In the genomic region with DNA sequence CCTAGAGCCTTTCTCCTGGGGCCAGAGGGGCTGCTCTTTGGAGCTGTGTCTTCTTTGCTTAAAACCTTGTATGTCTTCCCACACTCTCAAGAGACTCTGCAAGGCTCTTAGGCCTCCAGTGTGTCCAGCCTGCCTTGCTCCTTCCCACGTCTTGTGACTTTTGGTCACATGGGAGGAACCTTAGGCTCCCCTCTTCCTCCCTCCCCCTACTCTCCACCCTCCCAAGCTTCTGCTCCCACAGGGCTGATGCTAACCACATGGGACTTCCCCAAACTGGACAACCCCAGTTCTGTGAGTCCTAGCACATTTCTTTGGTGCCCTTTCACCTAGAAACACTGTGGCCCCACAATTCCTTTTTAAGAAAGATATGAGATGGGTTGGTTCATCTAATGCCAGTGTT, we compare ENCODE assay signal across 12 mouse cellular contexts. TPM values are rescaled to one million over a fixed set of nuclear protein-coding genes. Genes with fewer than 3 reads are reported as not detected.
DNase-seq lines count a peak whose midpoint lies in the region; ATAC-seq and TF ChIP-seq lines count a peak whose summit lies in the region.
"Had no signal": no experiment of that assay in that cellular context is flagged by ENCODE, and none has a peak within 500 bp of the region (broad histone marks: within the 10 kb centered on the region; RNA-seq: fewer than 3 reads in every experiment).

No protein-coding gene starts in this region.

- H3K4me2 ChIP-seq in liver, embryonic 11.5 days: no peak overlapping the region
- no peak overlapping the region for H3K4me2 ChIP-seq in lung, postnatal 0 days (replicated peaks; ENCODE audit: low read depth, low read length)
- no peak overlapping the region for H3K4me2 ChIP-seq in midbrain, embryonic 16.5 days (ENCODE audit: low read length)
- H3K4me2 ChIP-seq: heart, embryonic 13.5 days; midbrain, embryonic 13.5 days had no signal

- H3K4me1 ChIP-seq in liver, adult 2 months (ENCODE audit: control insufficient read depth, insufficient read depth, low read length): no peaks in the 10 kb centered on the region
- peaks cover 12% of the 10 kb centered on the region; the same call in 1 of the 2 replicates for H3K4me1 ChIP-seq in liver, embryonic 11.5 days (replicated peaks; ENCODE audit: control insufficient read depth, insufficient read depth, low read length)
- H3K4me1 ChIP-seq in lung, postnatal 0 days (ENCODE audit: insufficient read depth, low read depth, low read length): no peaks in the 10 kb centered on the region
- no peaks in the 10 kb centered on the region for H3K4me1 ChIP-seq in midbrain, embryonic 16.5 days (ENCODE audit: control insufficient read depth, insufficient read depth, low read length)
- H3K4me1 ChIP-seq: midbrain, embryonic 13.5 days had no signal

- H3K4me3 ChIP-seq in liver, adult 2 months (ENCODE audit: insufficient read depth, low read depth, low read length): no peak overlapping the region
- H3K4me3 ChIP-seq in liver, embryonic 11.5 days (ENCODE audit: low read depth, low read length): no peak overlapping the region
- H3K4me3 ChIP-seq in lung, postnatal 0 days (ENCODE audit: low read depth, low read length): no peak overlapping the region
- H3K4me3 ChIP-seq in midbrain, embryonic 16.5 days (ENCODE audit: low read depth, low read length): no peak overlapping the region
- H3K4me3 ChIP-seq: heart, embryonic 13.5 days; layer of hippocampus, adult 2 months; midbrain, embryonic 13.5 days had no signal

- no peak for ATAC-seq in liver, embryonic 11.5 days (replicated peaks; ENCODE audit: low FRiP score)
- ATAC-seq in lung, postnatal 0 days: peak; percentile 62
- ATAC-seq in neutrophil, adult 5-6 weeks (ENCODE audit: extremely low read depth, insufficient number of reproducible peaks, low FRiP score, poor library complexity, severe bottlenecking): peak; percentile 86
- ATAC-seq in midbrain, embryonic 16.5 days: no peak
- ATAC-seq: midbrain, embryonic 13.5 days had no signal

- WGBS in liver, adult 2 months: 67% methylated on average over 1 of the region's 1 CpGs
- WGBS in liver, embryonic 11.5 days: 58% methylated on average over 1 of the region's 1 CpGs
- WGBS in lung, postnatal 0 days: 15% methylated on average over 1 of the region's 1 CpGs
- 39% methylated on average over 1 of the region's 1 CpGs for whole genome bisulfite sequencing in midbrain, embryonic 16.5 days

- H3K9ac ChIP-seq in liver, adult 2 months (ENCODE audit: low read depth, low read length): no peak overlapping the region
- no peak overlapping the region for H3K9ac ChIP-seq in liver, embryonic 11.5 days (ENCODE audit: low read depth, low read length)
- no peak overlapping the region for H3K9ac ChIP-seq in lung, postnatal 0 days (replicated peaks; ENCODE audit: low read depth)
- H3K9ac ChIP-seq in midbrain, embryonic 16.5 days (ENCODE audit: low read depth, low read length): no peak overlapping the region
- H3K9ac ChIP-seq: heart, embryonic 13.5 days; midbrain, embryonic 13.5 days had no signal

- TF ChIP-seq EP300 in lung, postnatal 0 days (IDR thresholded peaks at IDR 0.05): no peak

- no peaks in the 10 kb centered on the region for H3K27me3 ChIP-seq in liver, adult 2 months (ENCODE audit: control insufficient read depth, insufficient read depth, low read length)
- H3K27me3 ChIP-seq in liver, embryonic 11.5 days (replicated peaks; ENCODE audit: control insufficient read depth, insufficient read depth, low read length): no peaks in the 10 kb centered on the region
- no peaks in the 10 kb centered on the region for H3K27me3 ChIP-seq in lung, postnatal 0 days (replicated peaks; ENCODE audit: insufficient read depth, low read length)
- no peaks in the 10 kb centered on the region for H3K27me3 ChIP-seq in midbrain, embryonic 16.5 days (ENCODE audit: control insufficient read depth, insufficient read depth, low read depth, low read length)
- H3K27me3 ChIP-seq: heart, embryonic 13.5 days; midbrain, embryonic 13.5 days had no signal

- TF ChIP-seq CTCF in liver, adult 2 months (IDR thresholded peaks at IDR 0.05; ENCODE audit: low read depth, low read length): no peak
- no peak for TF ChIP-seq CTCF in lung, postnatal 0 days (IDR thresholded peaks at IDR 0.05)

- TF ChIP-seq POLR2A in liver, adult 2 months (IDR thresholded peaks at IDR 0.05; ENCODE audit: extremely low read depth, insufficient read depth, low read length): no peak

- H3K9me3 ChIP-seq in liver, embryonic 11.5 days (ENCODE audit: control insufficient read depth, low read length): no peaks in the 10 kb centered on the region
- no peaks in the 10 kb centered on the region for H3K9me3 ChIP-seq in lung, postnatal 0 days (ENCODE audit: low read length)
- no peaks in the 10 kb centered on the region for H3K9me3 ChIP-seq in midbrain, embryonic 16.5 days (replicated peaks; ENCODE audit: control insufficient read depth, low read length, poor library complexity, severe bottlenecking)
- H3K9me3 ChIP-seq: heart, embryonic 13.5 days; midbrain, embryonic 13.5 days had no signal

- peak overlapping the region; percentile 42; the same call in 1 of the 2 replicates for H3K27ac ChIP-seq in liver, adult 2 months (replicated peaks; ENCODE audit: insufficient read depth, low read depth, low read length)
- H3K27ac ChIP-seq in liver, embryonic 11.5 days (ENCODE audit: low read depth, low read length): no peak overlapping the region
- no peak overlapping the region for H3K27ac ChIP-seq in lung, postnatal 0 days (ENCODE audit: low read length)
- H3K27ac ChIP-seq in midbrain, embryonic 16.5 days (ENCODE audit: low read length): no peak overlapping the region
- H3K27ac ChIP-seq: heart, embryonic 13.5 days; layer of hippocampus, adult 2 months; midbrain, embryonic 13.5 days had no signal

- no peaks in the 10 kb centered on the region for H3K36me3 ChIP-seq in liver, adult 2 months (ENCODE audit: control insufficient read depth, insufficient read depth, low read length)
- H3K36me3 ChIP-seq in liver, embryonic 11.5 days (ENCODE audit: control insufficient read depth, insufficient read depth, low read length): no peaks in the 10 kb centered on the region
- no peaks in the 10 kb centered on the region for H3K36me3 ChIP-seq in lung, postnatal 0 days (ENCODE audit: insufficient read depth, low read length)
- no peaks in the 10 kb centered on the region for H3K36me3 ChIP-seq in midbrain, embryonic 16.5 days (ENCODE audit: control insufficient read depth, insufficient read depth, low read length)
- H3K36me3 ChIP-seq: heart, embryonic 13.5 days; midbrain, embryonic 13.5 days had no signal

- H3K79me2 ChIP-seq in liver, adult 2 months (ENCODE audit: control insufficient read depth, insufficient read depth, low read length): no peaks in the 10 kb centered on the region

- peak; percentile 20 for DNase-seq in adrenal gland, adult 2 months
- DNase-seq in adrenal gland, postnatal 25 days: no peak
- DNase-seq in liver, adult 2 months (ENCODE audit: extremely low read depth, low read depth, low spot score): peak; percentile 53
- no peak for DNase-seq in liver, embryonic 11.5 days (ENCODE audit: low spot score)
- peak; percentile 39 for DNase-seq in lung, postnatal 0 days (ENCODE audit: low spot score)
- no peak for DNase-seq in cerebellum, postnatal 10 days

RNA-seq across cellular contexts. Expression of a gene that starts 8.2 kb away (rescaled TPM):
- 1 to 10 TPM; 1.5 TPM for total RNA-seq in adrenal gland, adult 2 months (2021)
- 0.80 and 0.81 TPM in 2 replicates for polyA plus RNA-seq in adrenal gland, adult 2 months (2012; rRNA removed)
- total RNA-seq in adrenal gland, postnatal 25 days (2021): 0.76 and 0.95 TPM in 2 replicates
- 3.0 and 3.6 TPM in 2 replicates for total RNA-seq in liver, adult 2 months (2014; rRNA removed)
- 0.65 and 1.2 TPM in 2 replicates for polyA plus RNA-seq in liver, adult 2 months (2012; rRNA removed)
- polyA plus RNA-seq in liver, embryonic 11.5 days (2014; fragmentation: Nextera tagmentation; extraction: Ambion mirVana): 4.1 and 5.4 TPM in 2 replicates
- polyA plus RNA-seq in lung, postnatal 0 days (2015; fragmentation: Nextera tagmentation; extraction: Ambion mirVana): 4.6 and 5.9 TPM in 2 replicates
- 100 and 105 TPM in 2 replicates for total RNA-seq in neutrophil, adult 5-6 weeks (2017)
- 1.2 and 1.3 TPM in 2 replicates for polyA plus RNA-seq in midbrain, embryonic 16.5 days (2015; fragmentation: Nextera tagmentation; extraction: Ambion mirVana)

RNA-seq across cellular contexts. Expression of a gene that starts 36.2 kb away (rescaled TPM):
- total RNA-seq in adrenal gland, adult 2 months (2021): 1 to 10 TPM in 1 of 2 experiments, under 1 TPM in 1; 0.86 to 1.1 TPM
- 0.42 and 0.46 TPM in 2 replicates for polyA plus RNA-seq in adrenal gland, adult 2 months (2012; rRNA removed)
- total RNA-seq in adrenal gland, postnatal 25 days (2021): 0.57 and 0.64 TPM in 2 replicates
- 1.0 and 1.2 TPM in 2 replicates for total RNA-seq in liver, adult 2 months (2014; rRNA removed)
- polyA plus RNA-seq in liver, adult 2 months (2012; rRNA removed): 0.35 and 0.46 TPM in 2 replicates
- 0.49 and 0.55 TPM in 2 replicates for polyA plus RNA-seq in liver, embryonic 11.5 days (2014; fragmentation: Nextera tagmentation; extraction: Ambion mirVana)
- polyA plus RNA-seq in lung, postnatal 0 days (2015; fragmentation: Nextera tagmentation; extraction: Ambion mirVana): 1.5 and 2.0 TPM in 2 replicates
- total RNA-seq in neutrophil, adult 5-6 weeks (2017): 222 and 223 TPM in 2 replicates
- polyA plus RNA-seq in midbrain, embryonic 16.5 days (2015; fragmentation: Nextera tagmentation; extraction: Ambion mirVana): 0.07 TPM in 1 of 2 replicates, not detected in the other
- polyA plus RNA-seq: limb, embryonic 11.5 days had no signal

RNA-seq across cellular contexts. Expression of a gene that starts 47.1 kb away (rescaled TPM):
- total RNA-seq in adrenal gland, adult 2 months (2021): 1 to 10 TPM; 4.0 to 7.1 TPM
- 5.2 and 7.6 TPM in 2 replicates for polyA plus RNA-seq in adrenal gland, adult 2 months (2012; rRNA removed)
- 5.4 and 13.9 TPM in 2 replicates for total RNA-seq in adrenal gland, postnatal 25 days (2021)
- total RNA-seq in liver, adult 2 months (2014; rRNA removed): 51.4 and 66.2 TPM in 2 replicates
- 87.6 and 93.9 TPM in 2 replicates for polyA plus RNA-seq in liver, adult 2 months (2012; rRNA removed)
- polyA plus RNA-seq in liver, embryonic 11.5 days (2014; fragmentation: Nextera tagmentation; extraction: Ambion mirVana): 20.2 and 21.6 TPM in 2 replicates
- 10.4 and 11.1 TPM in 2 replicates for polyA plus RNA-seq in lung, postnatal 0 days (2015; fragmentation: Nextera tagmentation; extraction: Ambion mirVana)
- total RNA-seq in neutrophil, adult 5-6 weeks (2017): 0.37 and 1.0 TPM in 2 replicates
- 5.4 and 7.4 TPM in 2 replicates for polyA plus RNA-seq in midbrain, embryonic 16.5 days (2015; fragmentation: Nextera tagmentation; extraction: Ambion mirVana)

Comparison
In these comparisons a context has a peak if more than half of its experiments do, and no peak if none do; other contexts are left out.
1. DNase-seq: peak in adrenal gland, adult 2 months (single experiment), liver, adult 2 months (single experiment) and lung, postnatal 0 days (single experiment); none in adrenal gland, postnatal 25 days (single experiment), liver, embryonic 11.5 days (single experiment) and cerebellum, postnatal 10 days (0 of 2).
2. ATAC-seq: peak in lung, postnatal 0 days (single experiment) and neutrophil, adult 5-6 weeks (single experiment); none in liver, embryonic 11.5 days (single experiment) and midbrain, embryonic 16.5 days (single experiment).